Mouse (Mus musculus) forebrain, postnatal 0 days (tissue): ENCODE measurements around the gene Ugt2b34. TPM values are rescaled to one million over a fixed set of nuclear protein-coding genes. Genes with fewer than 3 reads are reported as not detected.

Experiments used
- ATAC-seq: fragments of 200-750 bp; cut with Nextera tagmentation; 2 replicates; pipeline ENCODE4 v1.8.0; 2017; ENCODE audit warnings: mild to moderate bottlenecking, moderate library complexity
- DNase-seq: peaks from one replicate; pipeline ENCODE4 v3.0.0-alpha.2; 2015
- H3K27ac ChIP-seq: fragments of 300-500 bp; sonication (generic); 2 replicates; pipeline ENCODE4 v1.5.1; 2014; ENCODE audit warnings: low read depth, mild to moderate bottlenecking, antibody characterized with exemption, low read length, moderate library complexity, mixed read lengths
- H3K27me3 ChIP-seq: fragments of 300-500 bp; sonication (generic); 2 replicates; pipeline ENCODE4 v1.6.1; 2014; ENCODE audit warnings: mild to moderate bottlenecking, low read length, mixed read lengths; ENCODE audit not compliant: insufficient read depth
- H3K36me3 ChIP-seq: fragments of 300-500 bp; sonication (generic); 2 replicates; pipeline ENCODE4 v1.6.1; 2014; ENCODE audit warnings: mild to moderate bottlenecking, moderate library complexity; ENCODE audit not compliant: insufficient read depth
- H3K4me1 ChIP-seq: fragments of 300-500 bp; sonication (generic); 2 replicates; pipeline ENCODE4 v1.6.1; 2014; ENCODE audit warnings: antibody characterized with exemption; ENCODE audit not compliant: insufficient read depth
- H3K4me2 ChIP-seq: fragments of 300-500 bp; sonication (generic); 2 replicates; pipeline ENCODE4 v1.6.1; 2014; ENCODE audit warnings: low read depth, mild to moderate bottlenecking, moderate library complexity
- H3K4me3 ChIP-seq: fragments of 300-500 bp; sonication (generic); 2 replicates; pipeline ENCODE4 v1.5.1; 2014; ENCODE audit warnings: low read depth, low read length, mixed read lengths
- H3K9ac ChIP-seq: fragments of 300-500 bp; sonication (generic); 2 replicates; pipeline ENCODE4 v1.6.1; 2014; ENCODE audit warnings: mild to moderate bottlenecking
- H3K9me3 ChIP-seq: fragments of 300-500 bp; sonication (generic); 2 replicates; pipeline ENCODE4 v1.6.1; 2016; ENCODE audit warnings: low read length
- CTCF ChIP-seq: sonication (generic); IDR thresholded peaks from 2 replicates; pipeline ENCODE4 v1.5.1; 2016; ENCODE audit warnings: antibody characterized with exemption, control low read depth, low read depth
- WGBS: fragments of 180-500 bp; shearing (Covaris S2); extraction: QIAGEN DNeasy Blood & Tissue Kit; methylation state at CpG from one replicate; pipeline ENCODE4 v1.1.7; 2014; 5-methylcytosine and 5-hydroxymethylcytosine counted together
- polyA plus RNA-seq: library from polyadenylated mRNA; unstranded; fragments of >200 nt; fragmentation: Nextera tagmentation; extraction: Ambion mirVana; gene quantifications from 2 replicates; pipeline ENCODE4 v1.2.1, GENCODE M21; 2015
- total RNA-seq: library from RNA; depleted of rRNA; stranded (reverse); fragments of >200 nt; gene quantifications from 2 replicates; pipeline ENCODE4 v1.2.3, GENCODE M21; 2014; rRNA removed

Ugt2b34 gene
- total RNA-seq (not detected in 2 replicates), polyA plus RNA-seq (not detected in 2 replicates)

DNA sequence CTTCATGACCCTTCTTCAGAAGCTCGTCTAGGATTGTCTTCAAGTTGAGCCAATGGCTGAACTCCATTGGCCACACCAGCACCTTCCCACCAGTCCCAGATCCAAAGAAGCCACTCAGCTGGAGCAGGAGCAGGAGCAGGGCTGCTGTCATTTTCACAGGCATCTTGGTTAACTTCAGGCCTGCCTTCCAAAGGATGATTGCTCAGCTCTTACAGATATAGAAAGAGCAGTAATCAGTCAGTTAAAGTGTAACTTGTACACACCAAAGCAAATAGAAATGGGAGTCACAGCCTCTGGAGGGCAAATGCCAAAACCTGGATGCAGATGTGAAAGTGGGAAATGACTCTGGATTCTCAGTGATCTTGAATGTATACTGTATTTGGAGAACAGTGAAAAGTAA lies at the start of gene Ugt2b34:
Gene Ugt2b34, minus strand, starts transcription at position 180 of the 400 bp plus-strand sequence.
- Histone ChIP-seq H3K27me3 (no peaks in the 10 kb centered on the region), H3K9me3 (no peaks in the 10 kb centered on the region), H3K27ac (no peak within 1 kb of the TSS), H3K36me3 (no peaks in the 10 kb centered on the region), H3K9ac (no peak within 1 kb of the TSS), H3K4me1 (no peaks in the 10 kb centered on the region), H3K4me2 (no peak within 1 kb of the TSS), H3K4me3 (no peak within 1 kb of the TSS)
- WGBS, result 79% methylated on average over 1 of the region's 1 CpGs
- no peak for DNase-seq
- no peak for TF ChIP-seq CTCF
- no peak for ATAC-seq

DNA sequence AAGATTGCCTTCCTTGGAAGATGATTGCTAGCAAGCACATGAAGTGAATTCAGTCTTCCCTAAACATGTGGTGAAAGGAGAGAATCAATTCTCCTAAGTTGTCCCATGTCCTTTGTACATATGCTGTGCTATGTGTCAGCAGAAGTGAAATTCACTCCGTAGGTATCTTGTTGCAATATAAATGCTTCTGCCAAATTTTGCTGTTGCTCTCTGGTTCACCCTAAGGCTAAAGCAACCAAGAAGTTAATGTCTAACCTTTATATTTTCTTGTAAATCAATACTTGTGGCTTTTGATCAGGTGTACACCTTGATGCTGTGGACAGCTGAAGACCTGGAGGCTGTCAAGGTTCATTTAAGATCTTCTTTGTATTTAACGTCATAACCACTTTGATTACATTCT lies 35.4 kb upstream of the Ugt2b34 start:
- H3K36me3 ChIP-seq, result no peaks in the 10 kb centered on the region
- ATAC-seq (no peak), DNase-seq (no peak)
- no peak overlapping the region for H3K27ac ChIP-seq
- H3K9ac ChIP-seq, result no peak overlapping the region
- no peak for TF ChIP-seq CTCF
- H3K9me3 ChIP-seq, result no peaks in the 10 kb centered on the region
- no peak overlapping the region for H3K4me3 ChIP-seq
- 92% methylated on average over 2 of the region's 2 CpGs for WGBS
- H3K4me1 ChIP-seq, result no peaks in the 10 kb centered on the region
- no peaks in the 10 kb centered on the region for H3K27me3 ChIP-seq
- no peak overlapping the region for H3K4me2 ChIP-seq

DNA sequence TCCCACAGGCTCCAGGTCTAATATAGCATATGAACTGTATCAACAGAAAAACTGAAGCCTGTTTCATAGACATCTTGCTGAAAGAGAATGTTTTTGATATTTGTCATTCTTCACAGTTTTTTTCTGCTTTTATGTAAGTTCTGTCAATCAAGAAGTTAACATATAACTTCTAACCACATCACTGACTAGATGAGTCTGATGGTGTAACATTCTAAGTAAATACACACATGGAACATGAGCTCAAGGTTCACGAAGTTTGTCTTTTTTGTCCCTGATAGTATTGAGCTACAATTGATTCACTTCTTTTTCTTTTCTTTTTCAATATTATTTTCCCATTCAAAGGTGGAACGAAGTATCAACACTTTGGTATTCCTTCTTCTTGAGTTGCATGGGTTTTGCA lies 19.7 kb upstream of the Ugt2b34 start, which contains the start of gene Ugt2b1:
Gene Ugt2b1, minus strand, starts transcription at position 105 of the 400 bp plus-strand sequence.
- DNase-seq (no peak), ATAC-seq (no peak)
- no peak within 1 kb of the TSS for H3K9ac ChIP-seq
- H3K27me3 ChIP-seq, result no peaks in the 10 kb centered on the region
- no peaks in the 10 kb centered on the region for H3K4me1 ChIP-seq
- H3K4me3 ChIP-seq, result no peak within 1 kb of the TSS
- H3K27ac ChIP-seq, result no peak within 1 kb of the TSS
- WGBS, result 92% methylated on average over 2 of the region's 2 CpGs
- no peak for TF ChIP-seq CTCF
- no peaks in the 10 kb centered on the region for H3K9me3 ChIP-seq
- no peak within 1 kb of the TSS for H3K4me2 ChIP-seq
- H3K36me3 ChIP-seq, result no peaks in the 10 kb centered on the region

DNA sequence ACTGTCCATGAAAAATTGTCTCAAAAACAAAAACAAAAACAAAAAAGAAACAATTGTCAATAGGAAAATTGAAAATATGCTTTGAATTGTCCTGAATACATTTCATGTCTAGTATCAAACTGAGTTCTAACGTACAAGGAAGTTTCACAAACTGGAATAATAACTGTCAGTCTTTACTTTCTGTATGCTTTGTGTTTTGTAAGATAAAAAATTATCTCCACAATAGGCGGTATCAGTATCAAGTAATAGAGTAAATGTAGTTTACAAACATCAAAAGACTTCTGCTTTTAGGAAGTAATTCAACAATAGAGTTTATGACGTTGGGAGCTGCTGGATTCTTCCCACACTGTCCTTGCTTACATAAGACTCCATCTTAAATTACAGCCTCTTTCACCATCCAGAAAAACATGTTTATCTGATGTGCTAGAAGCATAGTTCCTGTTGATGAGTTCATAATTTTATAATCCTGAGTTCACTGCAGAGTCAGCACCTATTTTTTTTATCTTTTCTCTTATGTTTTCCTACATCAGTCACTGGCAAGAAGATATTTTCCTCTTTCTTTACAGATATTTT lies 14.0 kb upstream of the Ugt2b34 start:
- H3K4me2 ChIP-seq, result no peak overlapping the region
- H3K27ac ChIP-seq, result no peak overlapping the region
- no peaks in the 10 kb centered on the region for H3K9me3 ChIP-seq
- no peak overlapping the region for H3K4me3 ChIP-seq
- no peak for TF ChIP-seq CTCF
- no peak for ATAC-seq
- H3K36me3 ChIP-seq, result no peaks in the 10 kb centered on the region
- no peaks in the 10 kb centered on the region for H3K27me3 ChIP-seq
- 71% methylated on average over 3 of the region's 3 CpGs for WGBS
- H3K4me1 ChIP-seq, result no peaks in the 10 kb centered on the region
- DNase-seq, result no peak
- no peak overlapping the region for H3K9ac ChIP-seq

- H3K27ac ChIP-seq, result no peak overlapping the region
- no peaks in the 10 kb centered on the region for H3K4me1 ChIP-seq
- H3K4me3 ChIP-seq, result no peak overlapping the region
- H3K36me3 ChIP-seq, result no peaks in the 10 kb centered on the region
- DNase-seq (peak; percentile 13), ATAC-seq (peak; percentile 50)
- H3K27me3 ChIP-seq, result no peaks in the 10 kb centered on the region
- no peak overlapping the region for H3K4me2 ChIP-seq
- no peak overlapping the region for H3K9ac ChIP-seq
- no peak for TF ChIP-seq CTCF
- 74% methylated on average over 3 of the region's 3 CpGs for WGBS
- H3K9me3 ChIP-seq, result no peaks in the 10 kb centered on the region
Observed at GRCm38 (mm10) chr5:86911357-86912099, 4.8 kb upstream of the Ugt2b34 start.

DNA sequence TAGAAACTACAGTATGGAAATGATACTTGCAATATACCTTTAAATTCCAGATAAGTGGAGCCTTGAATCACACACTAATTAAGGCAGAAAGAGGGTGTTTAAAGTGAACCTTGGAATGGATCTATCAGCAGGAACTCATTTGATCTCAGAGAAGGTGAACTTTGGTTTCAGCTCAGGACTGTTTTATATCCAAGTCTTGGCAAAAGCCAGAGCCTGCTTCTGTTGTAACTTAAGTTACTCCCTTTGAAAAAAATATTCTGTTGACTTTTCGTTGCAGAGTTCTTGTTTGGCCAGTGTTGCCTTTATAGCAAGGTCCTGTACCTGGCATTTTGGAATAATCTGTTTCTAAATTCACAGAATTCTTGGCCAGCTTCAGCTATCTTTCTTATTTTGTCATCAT lies 4.0 kb upstream of the Ugt2b34 start:
- no peak overlapping the region for H3K9ac ChIP-seq
- H3K9me3 ChIP-seq, result no peaks in the 10 kb centered on the region
- no peak overlapping the region for H3K27ac ChIP-seq
- ATAC-seq, result no peak
- DNase-seq, result no peak
- no peaks in the 10 kb centered on the region for H3K4me1 ChIP-seq
- WGBS, result 69% methylated on average over 1 of the region's 1 CpGs
- no peak overlapping the region for H3K4me3 ChIP-seq
- TF ChIP-seq CTCF, result no peak
- no peaks in the 10 kb centered on the region for H3K36me3 ChIP-seq
- no peak overlapping the region for H3K4me2 ChIP-seq
- H3K27me3 ChIP-seq, result no peaks in the 10 kb centered on the region

DNA sequence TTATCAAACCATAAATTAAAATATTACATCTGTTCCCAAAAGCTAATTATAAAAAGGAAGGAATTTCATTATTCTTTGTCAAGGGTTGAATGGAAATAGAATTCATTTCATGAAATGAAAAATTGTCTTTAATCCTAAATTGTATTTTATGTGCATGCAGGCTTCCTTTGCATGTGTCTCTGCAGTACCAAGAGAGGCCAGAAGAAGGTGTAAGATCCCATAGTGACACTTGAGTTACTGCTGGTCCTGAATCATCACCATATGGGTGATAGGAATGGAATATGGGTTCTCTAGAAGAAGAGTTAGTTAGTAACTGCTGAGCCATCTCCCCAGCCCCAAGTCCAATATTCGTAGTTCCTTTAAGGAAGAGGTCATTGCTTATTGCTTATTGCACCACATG lies 16.8 kb downstream of the Ugt2b34 start:
- Histone ChIP-seq H3K9ac (no peak overlapping the region), H3K36me3 (no peaks in the 10 kb centered on the region), H3K27ac (no peak overlapping the region), H3K27me3 (no peaks in the 10 kb centered on the region), H3K4me2 (no peak overlapping the region), H3K4me3 (no peak overlapping the region), H3K9me3 (no peaks in the 10 kb centered on the region), H3K4me1 (no peaks in the 10 kb centered on the region)
- DNase-seq, result no peak
- TF ChIP-seq CTCF, result peak; percentile 20; the same call in 1 of the 2 replicates
- WGBS, result 90% methylated on average over 1 of the region's 1 CpGs
- ATAC-seq, result no peak
